Mouse (Mus musculus) adrenal gland, adult 10 weeks (tissue): ENCODE results near the gene S100a6. TPM values are rescaled to one million over a fixed set of nuclear protein-coding genes. Genes with fewer than 3 reads are reported as not detected.

Source experiments
- polyA plus RNA-seq: library from polyadenylated mRNA; stranded (reverse); fragments of 350-450 nt; fragmentation: Illumina TruSeq; extraction: RNeasy Lipid Tissue Mini Kit (QIAGEN cat#74804); gene quantifications from one replicate; pipeline ENCODE4 v1.2.3, GENCODE M21; 2014; ENCODE audit warnings: low read depth, low replicate concordance

The S100a6 gene
- polyA plus RNA-seq = 20.2 TPM

GRCm38 (mm10) chr3:90612728-90613291, at the start of gene S100a6:
S100a6 (plus strand) TSS chr3:90612882.

DNA sequence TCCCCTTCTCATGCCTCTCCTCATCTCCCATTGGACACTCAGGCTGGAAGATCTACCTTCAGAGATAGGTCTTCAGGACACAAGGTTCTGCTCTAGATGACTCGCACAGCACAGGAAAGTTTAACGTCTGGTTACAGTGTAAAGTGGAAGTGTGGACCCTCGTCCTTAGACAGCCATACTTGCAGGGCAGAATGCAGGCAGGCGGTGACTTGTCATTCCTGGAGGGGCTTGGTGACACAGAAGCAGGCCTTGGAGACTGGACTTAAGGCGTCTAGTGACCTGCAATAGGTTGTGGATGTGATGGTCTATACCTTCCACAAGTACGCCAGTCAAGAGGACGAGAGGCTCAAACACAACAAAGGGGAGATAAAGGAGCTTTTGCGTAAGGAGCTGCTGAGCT, 22.7 kb upstream of the S100a6 start, which contains the start of gene S100a2:
Gene S100a2, plus strand, starts transcription at position 301 of the 400 bp plus-strand sequence.

DNA sequence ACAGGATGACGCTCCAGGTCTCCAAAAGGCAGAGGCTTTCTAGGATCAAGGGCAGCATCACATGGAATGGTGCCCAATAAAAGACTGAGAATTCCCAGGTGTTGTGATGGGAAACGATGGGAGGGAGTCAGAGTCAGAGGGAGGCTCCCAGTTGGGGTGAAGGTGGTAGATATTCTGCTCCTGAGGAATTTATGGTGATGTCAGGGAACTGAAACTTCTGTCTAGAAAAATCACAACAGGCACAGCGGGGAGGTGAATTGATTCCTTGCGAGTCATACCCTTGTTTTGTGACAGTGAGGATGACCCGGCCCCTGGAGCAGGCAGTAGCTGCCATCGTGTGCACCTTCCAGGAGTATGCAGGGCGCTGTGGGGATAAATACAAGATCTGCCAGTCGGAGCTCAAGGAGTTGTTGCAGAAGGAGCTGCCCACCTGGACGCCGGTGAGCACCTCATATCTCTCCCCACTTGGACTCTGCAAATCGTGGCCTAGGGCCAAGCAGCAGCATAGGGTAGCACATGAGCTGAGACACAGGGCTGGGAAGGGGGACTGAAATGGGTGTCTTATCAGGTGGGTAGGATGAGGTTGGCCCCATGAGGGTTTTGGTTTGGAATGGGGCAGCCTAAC, 11.1 kb upstream of the S100a6 start, which contains the start of gene Gm42674:
Gene Gm42674, plus strand, starts transcription at position 419 of the 625 bp plus-strand sequence.

GRCm38 (mm10) chr3:90603623-90604022, 9.1 kb upstream of the S100a6 start, which contains the start of gene S100a4:
S100a4 (plus strand) TSS chr3:90603771.

DNA sequence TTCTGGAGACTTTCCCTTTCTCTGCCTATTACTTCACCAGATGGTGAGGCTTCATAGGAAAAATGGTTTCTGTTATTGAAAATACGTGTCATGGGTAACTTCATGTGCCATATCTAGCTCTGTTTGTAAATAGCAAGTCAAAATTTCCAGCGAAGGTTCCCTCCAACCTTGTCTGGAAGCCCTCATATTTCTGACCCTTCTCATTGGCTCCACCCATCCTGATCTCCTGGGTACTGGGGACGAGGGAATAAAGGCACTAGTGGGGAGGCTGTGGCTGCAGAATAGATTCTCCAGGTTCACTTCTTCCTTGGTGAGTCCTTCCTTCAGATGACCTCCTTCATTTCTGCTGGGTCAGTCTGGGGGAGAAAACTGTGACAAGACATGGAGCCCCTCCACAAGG, 4.5 kb upstream of the S100a6 start, which contains the start of gene S100a5:
Gene S100a5, plus strand, starts transcription at position 301 of the 400 bp plus-strand sequence.

DNA sequence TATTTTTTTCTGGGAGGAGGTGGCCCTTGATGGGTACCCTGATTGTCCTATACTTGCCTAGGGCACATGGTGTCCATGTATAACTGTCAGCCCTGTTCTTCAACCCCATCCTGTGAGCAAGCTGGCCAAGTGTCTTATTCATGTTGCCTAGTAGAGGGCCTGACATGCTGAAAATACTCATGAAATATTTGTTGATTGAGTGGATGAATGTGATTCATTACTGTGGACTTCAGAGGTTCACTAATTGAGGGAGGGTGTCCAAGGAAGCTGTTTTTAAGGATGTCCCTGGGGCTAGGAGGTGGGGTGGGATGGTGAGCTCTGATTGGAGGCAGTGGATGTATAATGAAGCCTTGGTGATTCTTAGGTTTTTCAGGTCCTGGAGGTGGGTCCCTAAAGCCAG, 41.0 kb downstream of the S100a6 start, which contains the start of gene S100a7a:
Gene S100a7a, plus strand, starts transcription at position 301 of the 400 bp plus-strand sequence.

DNA sequence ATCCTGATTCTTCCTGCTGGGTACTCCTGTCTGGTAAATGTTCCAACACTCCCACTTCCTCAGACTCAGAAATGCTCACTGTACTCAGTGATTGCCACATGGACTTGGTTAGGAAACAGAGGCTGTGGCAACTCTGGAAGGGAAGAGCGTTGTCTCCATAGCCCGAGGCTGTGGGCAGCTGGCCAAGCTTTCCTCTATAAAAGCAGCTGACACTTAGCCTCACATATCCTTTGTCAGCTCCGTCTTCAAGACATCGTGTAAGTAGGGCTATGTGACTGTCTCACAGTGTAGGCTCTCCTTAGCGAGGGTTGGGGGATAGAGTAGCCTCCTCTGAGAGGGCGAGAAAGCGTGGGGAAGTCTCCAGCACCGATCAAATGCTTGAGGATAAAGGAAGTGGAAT, 56.2 kb downstream of the S100a6 start, which contains the start of gene S100a8:
Gene S100a8, plus strand, starts transcription at position 133 of the 400 bp plus-strand sequence.

Other genes starting within 250 kb of the S100a6 start
- gene Slc27a3, start 222.9 kb upstream of the S100a6 start, polyA plus RNA-seq = 1.7 TPM
- gene Ints3, start 179.3 kb upstream of the S100a6 start, polyA plus RNA-seq = 32.7 TPM
- gene Npr1, start 147.0 kb upstream of the S100a6 start, polyA plus RNA-seq = 159 TPM
- 73.4 TPM for gene Ilf2, start 136.8 kb upstream of the S100a6 start, polyA plus RNA-seq
- gene Snapin, start 121.8 kb upstream of the S100a6 start, polyA plus RNA-seq = 156 TPM
- 164 TPM for gene Chtop, start 103.4 kb upstream of the S100a6 start, polyA plus RNA-seq
- gene S100a1, start 98.5 kb upstream of the S100a6 start, polyA plus RNA-seq = 54.6 TPM
- 14.9 TPM for gene S100a13, start 98.4 kb upstream of the S100a6 start, polyA plus RNA-seq
- gene S100a14, start 86.0 kb upstream of the S100a6 start, polyA plus RNA-seq = not detected
- 41.3 TPM for gene S100a16, start 75.6 kb upstream of the S100a6 start, polyA plus RNA-seq
- gene S100a3, start 52.3 kb upstream of the S100a6 start, polyA plus RNA-seq = not detected
- gene S100a2, start 22.6 kb upstream of the S100a6 start, polyA plus RNA-seq = not detected
- not detected for gene Gm42674, start 11.0 kb upstream of the S100a6 start, polyA plus RNA-seq
- 5.6 TPM for gene S100a4, start 9.1 kb upstream of the S100a6 start, polyA plus RNA-seq
- not detected for gene S100a5, start 4.4 kb upstream of the S100a6 start, polyA plus RNA-seq
- gene S100a7a, start 41.1 kb downstream of the S100a6 start, polyA plus RNA-seq = 0.47 TPM
- 4.1 TPM for gene S100a8, start 56.1 kb downstream of the S100a6 start, polyA plus RNA-seq
- not detected for gene S100a9, start 82.8 kb downstream of the S100a6 start, polyA plus RNA-seq
- not detected for gene Pglyrp4, start 114.0 kb downstream of the S100a6 start, polyA plus RNA-seq
- not detected for gene Gm5849, start 165.0 kb downstream of the S100a6 start, polyA plus RNA-seq